17 mouse cellular contexts compared by ENCODE assay signal in the genomic region with DNA sequence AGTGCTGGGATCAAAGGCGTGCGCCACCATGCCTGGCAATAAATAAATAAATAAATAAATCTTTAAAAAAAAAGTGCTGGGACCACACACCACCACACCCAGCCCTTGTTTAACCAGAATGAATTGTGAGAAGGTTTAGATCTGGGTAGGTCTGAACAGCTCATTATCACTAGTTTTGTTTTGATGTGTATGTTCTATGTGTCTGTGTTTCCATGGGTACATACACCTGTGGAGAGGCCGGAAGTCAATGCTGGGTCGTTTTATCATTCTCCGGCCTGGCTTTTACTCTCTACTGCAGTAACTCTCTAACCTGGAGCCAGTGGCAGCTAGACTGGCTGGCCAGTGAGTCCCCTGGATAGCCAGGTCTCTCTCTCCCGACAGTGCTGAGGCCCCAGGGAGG. TPM values are rescaled to one million over a fixed set of nuclear protein-coding genes. Genes with fewer than 3 reads are reported as not detected.
"Had no signal": no experiment of that assay in that cellular context is flagged by ENCODE, and none has a peak within 500 bp of the region (broad histone marks: within the 10 kb centered on the region; RNA-seq: fewer than 3 reads in every experiment).

No protein-coding gene starts in this region.

- ATAC-seq: midbrain, embryonic 15.5 days had no signal

- DNase-seq: kidney, adult 9 months; kidney, postnatal 25 days; layer of hippocampus, adult 9-11 months; lung, adult 18-20 months; lung, postnatal 14 days; thymus, adult 18-20 months; thymus, postnatal 36 days had no signal

- H3K4me3 ChIP-seq: layer of hippocampus, adult 2 months; liver, embryonic 15.5 days; midbrain, embryonic 12.5 days; midbrain, embryonic 15.5 days; myocyte had no signal

- H3K4me2 ChIP-seq: liver, embryonic 11.5 days; liver, embryonic 15.5 days; midbrain, embryonic 12.5 days; midbrain, embryonic 15.5 days had no signal

- H3K27me3 ChIP-seq: liver, embryonic 15.5 days; midbrain, embryonic 12.5 days; midbrain, embryonic 15.5 days had no signal

- H3K4me1 ChIP-seq: liver, embryonic 15.5 days; midbrain, embryonic 12.5 days; midbrain, embryonic 15.5 days had no signal

- H3K36me3 ChIP-seq: midbrain, embryonic 15.5 days had no signal

- H3K9me3 ChIP-seq: liver, embryonic 15.5 days; midbrain, embryonic 12.5 days; midbrain, embryonic 15.5 days had no signal

- H3K27ac ChIP-seq: kidney, postnatal 0 days; layer of hippocampus, adult 2 months; liver, embryonic 15.5 days; macrophage; midbrain, embryonic 12.5 days; midbrain, embryonic 15.5 days had no signal

- H3K9ac ChIP-seq: liver, embryonic 15.5 days; midbrain, embryonic 12.5 days; midbrain, embryonic 15.5 days had no signal

RNA-seq across cellular contexts. Expression of a gene that starts 8.1 kb away (rescaled TPM):
- total RNA-seq: megakaryocyte, adult 5-6 weeks had no signal
- polyA plus RNA-seq: limb, embryonic 11.5 days; liver, embryonic 15.5 days; macrophage had no signal
